Mouse (Mus musculus) heart, embryonic 10.5 days (tissue): ENCODE data around the gene Ptprt. TPM values are rescaled to one million over a fixed set of nuclear protein-coding genes. Genes with fewer than 3 reads are reported as not detected.
A peak's percentile ranks its signal among the peaks of the same experiment; 100 is the strongest.

Source experiments
- DNase-seq: peaks from one replicate; pipeline ENCODE4 v3.0.0-alpha.2; 2017; ENCODE audit warnings: low spot score
- H3K27ac ChIP-seq: fragments of 300-500 bp; sonication (generic); 2 replicates; pipeline ENCODE4 v1.5.1; 2016; ENCODE audit warnings: mild to moderate bottlenecking
- H3K27me3 ChIP-seq: fragments of 300-500 bp; sonication (generic); 2 replicates; pipeline ENCODE4 v1.6.1; 2016; ENCODE audit warnings: mild to moderate bottlenecking; ENCODE audit not compliant: poor library complexity, insufficient read depth, severe bottlenecking
- H3K36me3 ChIP-seq: fragments of 300-500 bp; sonication (generic); 2 replicates; pipeline ENCODE4 v1.6.1; 2016; ENCODE audit warnings: mild to moderate bottlenecking, moderate library complexity
- H3K4me1 ChIP-seq: fragments of 300-500 bp; sonication (generic); 2 replicates; pipeline ENCODE4 v1.6.1; 2016; ENCODE audit warnings: mild to moderate bottlenecking
- H3K4me3 ChIP-seq: fragments of 300-500 bp; sonication (generic); 2 replicates; pipeline ENCODE4 v1.5.1; 2016; ENCODE audit warnings: mild to moderate bottlenecking, moderate library complexity
- H3K9me3 ChIP-seq: fragments of 300-500 bp; sonication (generic); 2 replicates; pipeline ENCODE4 v1.6.1; 2016; ENCODE audit warnings: mild to moderate bottlenecking, moderate library complexity
- WGBS: fragments of 180-500 bp; shearing (Covaris S2); methylation state at CpG from one replicate; pipeline ENCODE4 v1.1.7; 2016; 5-methylcytosine and 5-hydroxymethylcytosine counted together
- polyA plus RNA-seq: library from polyadenylated mRNA; unstranded; fragments of >200 nt; fragmentation: Nextera tagmentation; extraction: Ambion mirVana; gene quantifications from 2 replicates; pipeline ENCODE4 v1.2.1, GENCODE M21; 2016

Gene Ptprt
- polyA plus RNA-seq, 1 experiment from 2014 or later, result 0.51 TPM

GRCm38 (mm10) chr2:161498449-161499096 is 1162.4 kb downstream of the Ptprt start:
- H3K9me3 ChIP-seq, result no peaks in the 10 kb centered on the region
- H3K27ac ChIP-seq, result no peak overlapping the region
- no peaks in the 10 kb centered on the region for H3K36me3 ChIP-seq
- DNase-seq, result no peak
- WGBS, result 21% methylated on average over 13 of the region's 13 CpGs
- no peaks in the 10 kb centered on the region for H3K27me3 ChIP-seq
- peaks cover 11% of the 10 kb centered on the region for H3K4me1 ChIP-seq
- peak overlapping the region; percentile 48 for H3K4me3 ChIP-seq

- Histone ChIP-seq H3K36me3 (no peaks in the 10 kb centered on the region), H3K9me3 (no peaks in the 10 kb centered on the region), H3K27me3 (no peaks in the 10 kb centered on the region), H3K27ac (no peak overlapping the region), H3K4me1 (no peaks in the 10 kb centered on the region), H3K4me3 (no peak overlapping the region)
- DNase-seq, result no peak
- WGBS, result 68% methylated on average over 1 of the region's 1 CpGs
Observed at GRCm38 (mm10) chr2:161481741-161482140, 1179.2 kb downstream of the Ptprt start.

- Histone ChIP-seq H3K4me1 (no peaks in the 10 kb centered on the region), H3K9me3 (no peaks in the 10 kb centered on the region), H3K27me3 (no peaks in the 10 kb centered on the region), H3K27ac (no peak overlapping the region), H3K36me3 (no peaks in the 10 kb centered on the region), H3K4me3 (no peak overlapping the region)
- DNase-seq, result no peak
Observed at GRCm38 (mm10) chr2:161480445-161480844, 1180.5 kb downstream of the Ptprt start.
